Mouse (Mus musculus) cerebellum, adult 2 months (tissue): ENCODE measurements around the gene Zfp677.

Source experiments
- CTCF ChIP-seq: fragments of 200-500 bp; IDR thresholded peaks from 2 replicates; pipeline ENCODE4 v1.5.1; 2011; ENCODE audit warnings: low read depth, mild to moderate bottlenecking, control low read depth, low read length, moderate library complexity, borderline replicate concordance; ENCODE audit not compliant: insufficient read depth
- POLR2A ChIP-seq: fragments of 200-500 bp; IDR thresholded peaks from 2 replicates; pipeline ENCODE4 v1.6.1; 2011; ENCODE audit warnings: low read length, control low read depth, borderline replicate concordance; ENCODE audit not compliant: insufficient read depth

- no peak for TF ChIP-seq POLR2A
- no peak for TF ChIP-seq CTCF
Observed at GRCm38 (mm10) chr17:21384057-21384411, 486 bp downstream of the Zfp677 start.
